Mouse (Mus musculus) MN1 (cell line): ENCODE measurements around the gene Gm7982.
"Not testable (repeated sequence)": the region's sequence is repeated elsewhere in the genome, so short reads cannot be mapped to it uniquely, and the experiment has no call there.

Experiments used
- DNase-seq: peaks from one replicate; pipeline ENCODE4 v3.0.0-alpha.2; 2016; ENCODE audit warnings: low spot score

The Gm7982 gene

GRCm38 (mm10) chr5:95741714-95742113 lies at the start of gene Gm7982:
TSS of gene Gm7982 (plus strand) at chr5:95742014.
- not testable (repeated sequence) for DNase-seq

GRCm38 (mm10) chr5:95736073-95736472 lies 5.7 kb upstream of the Gm7982 start, which contains the start of gene Gm7978:
TSS of gene Gm7978 (minus strand) at chr5:95736173.
- DNase-seq, result not testable (repeated sequence)

GRCm38 (mm10) chr5:95775690-95776089 lies 33.9 kb downstream of the Gm7982 start, which contains the start of gene E330014E10Rik:
TSS of gene E330014E10Rik (plus strand) at chr5:95775990.
- not testable (repeated sequence) for DNase-seq
